ENCODE assay signal across 9 mouse cellular contexts in the genomic region with DNA sequence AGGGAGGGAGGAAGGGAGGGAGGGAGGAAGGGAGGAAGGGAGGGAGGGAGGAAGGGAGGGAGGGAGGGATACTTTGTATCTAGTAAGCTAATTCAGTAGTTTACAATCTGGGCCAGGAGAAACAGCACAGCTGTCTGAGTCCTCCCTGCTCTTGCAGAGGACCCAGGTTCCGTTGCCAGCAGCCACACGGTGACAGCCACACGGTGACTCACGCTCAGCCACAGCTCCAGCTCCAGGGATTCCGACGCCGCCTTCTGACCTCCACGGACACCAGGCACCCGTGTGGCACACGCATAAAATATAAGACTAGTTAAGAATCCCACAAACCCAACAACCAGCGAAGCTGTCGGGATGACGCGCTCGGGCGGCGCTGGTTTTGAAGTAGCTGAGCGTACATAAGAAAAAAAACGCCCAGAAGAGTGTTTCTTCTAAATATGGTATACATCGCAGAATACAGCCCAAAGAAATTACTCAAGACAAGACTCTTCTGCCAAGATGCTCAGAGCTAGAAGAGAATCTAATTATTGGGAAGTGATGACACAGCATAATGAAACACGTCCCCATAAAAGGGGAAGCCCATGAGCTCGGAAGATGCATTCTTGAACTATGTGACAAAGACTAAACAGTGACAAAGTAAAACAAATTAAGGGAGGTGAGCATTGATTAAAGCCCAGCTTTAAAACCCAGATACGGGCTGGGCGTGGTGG. TPM values are rescaled to one million over a fixed set of nuclear protein-coding genes. Genes with fewer than 3 reads are reported as not detected.
DNase-seq lines count a peak whose midpoint lies in the region; ATAC-seq and TF ChIP-seq lines count a peak whose summit lies in the region.
"Had no signal": no experiment of that assay in that cellular context is flagged by ENCODE, and none has a peak within 500 bp of the region (broad histone marks: within the 10 kb centered on the region; RNA-seq: fewer than 3 reads in every experiment).

No protein-coding gene starts in this region.

- H3K9me3 ChIP-seq in intestine, postnatal 0 days (ENCODE audit: control insufficient read depth): no peaks in the 10 kb centered on the region

- no peak for DNase-seq in left cerebral cortex, adult 2 months (ENCODE audit: extremely low spot score in 1 of 2, low spot score in 2 of 2)
- DNase-seq in left cerebral cortex, postnatal 36 days (ENCODE audit: low spot score in 2 of 2): no peak
- peak; percentile 48 for DNase-seq in skeletal muscle tissue, adult 2 months (ENCODE audit: low read depth, low spot score)
- DNase-seq in kidney, adult 2 months: no peak
- no peak for DNase-seq in left cerebral cortex, adult 9 months (ENCODE audit: low spot score in 2 of 2)

- peaks cover 2% of the 10 kb centered on the region; the same call in 1 of the 2 replicates for H3K4me1 ChIP-seq in brown adipose tissue, adult 24 weeks (ENCODE audit: control insufficient read depth, insufficient read depth, insufficient read length, low read length)
- H3K4me1 ChIP-seq in intestine, postnatal 0 days (replicated peaks; ENCODE audit: control insufficient read depth, insufficient read depth, low read length): peaks cover 4% of the 10 kb centered on the region; the same call in 1 of the 2 replicates
- peaks cover 6% of the 10 kb centered on the region; the same call in 1 of the 2 replicates for H3K4me1 ChIP-seq in kidney, adult 2 months (ENCODE audit: control insufficient read depth, insufficient read depth, low read length)

- no peaks in the 10 kb centered on the region for H3K27me3 ChIP-seq in intestine, postnatal 0 days (replicated peaks; ENCODE audit: control insufficient read depth, insufficient read depth, low read length)
- H3K27me3 ChIP-seq in kidney, adult 2 months (replicated peaks; ENCODE audit: control insufficient read depth, insufficient read depth, low read length): no peaks in the 10 kb centered on the region
- H3K27me3 ChIP-seq: Patski had no signal

- no peak for ATAC-seq in intestine, postnatal 0 days
- ATAC-seq: Patski had no signal

- 76% methylated on average over 24 of the region's 24 CpGs for WGBS in intestine, postnatal 0 days
- 77% methylated on average over 24 of the region's 24 CpGs for WGBS in kidney, adult 2 months

- no peak for TF ChIP-seq CTCF in left cerebral cortex, adult 2 months (IDR thresholded peaks at IDR 0.05)
- TF ChIP-seq CTCF in intestine, postnatal 0 days (IDR thresholded peaks at IDR 0.05; ENCODE audit: low read depth): no peak
- TF ChIP-seq CTCF in kidney, adult 2 months (conservative IDR thresholded peaks at IDR 0.05; ENCODE audit: insufficient read depth, insufficient read length, low read depth, low read length): no peak

- no peak overlapping the region for H3K4me2 ChIP-seq in intestine, postnatal 0 days (replicated peaks; ENCODE audit: low read depth)

- no peak overlapping the region for H3K27ac ChIP-seq in left cerebral cortex, adult 2 months
- H3K27ac ChIP-seq in brown adipose tissue, adult 24 weeks (replicated peaks; ENCODE audit: low read depth, low read length): no peak overlapping the region
- 0 out of 2 replicates have a peak overlapping the region, but pooled peaks have one; percentile 21 for H3K27ac ChIP-seq in intestine, postnatal 0 days (ENCODE audit: low read depth, low read length)
- no peak overlapping the region for H3K27ac ChIP-seq in kidney, adult 2 months (ENCODE audit: insufficient read depth, low read depth, low read length)
- H3K27ac ChIP-seq: liver, embryonic 14.5 days had no signal

- intact Hi-C loops in left cerebral cortex, adult 2 months (cut with DNase I): no loop called here
- intact Hi-C loops in left cerebral cortex, postnatal 36 days (cut with DNase I): loop anchor here (5.0 kb wide), 1 partner anchor 43 kb away; no protein-coding TSS in a partner anchor

- H3K9ac ChIP-seq in intestine, postnatal 0 days (ENCODE audit: low read depth, low read length): no peak overlapping the region
- H3K9ac ChIP-seq: liver, embryonic 14.5 days had no signal

- H3K36me3 ChIP-seq in intestine, postnatal 0 days (ENCODE audit: control insufficient read depth, insufficient read depth): peaks cover 51% of the 10 kb centered on the region
- H3K36me3 ChIP-seq in kidney, adult 2 months (ENCODE audit: control insufficient read depth, insufficient read depth, low read length): no peaks in the 10 kb centered on the region; the same call in 1 of the 2 replicates

- H3K4me3 ChIP-seq in left cerebral cortex, adult 2 months: peak overlapping the region; percentile 18; the same call in 1 of the 2 replicates
- H3K4me3 ChIP-seq in brown adipose tissue, adult 24 weeks (ENCODE audit: insufficient read depth, low read depth, low read length): peak overlapping the region; percentile 25; the same call in 1 of the 2 replicates
- H3K4me3 ChIP-seq in intestine, postnatal 0 days (ENCODE audit: low read depth, low read length): no peak overlapping the region
- H3K4me3 ChIP-seq in kidney, adult 2 months (ENCODE audit: insufficient read depth, low read depth, low read length): no peak overlapping the region

- no peak for TF ChIP-seq POLR2A in kidney, adult 2 months (IDR thresholded peaks at IDR 0.05; ENCODE audit: low read depth, low read length)

RNA-seq across cellular contexts. Expression of gene Cers5, which starts 42.0 kb away (rescaled TPM):
- 10 to 100 TPM; 32.3 to 34.7 TPM for total RNA-seq in left cerebral cortex, adult 2 months (2021)
- 10 to 100 TPM; 32.3 to 42.2 TPM for total RNA-seq in left cerebral cortex, postnatal 36 days (2021)
- polyA plus RNA-seq in brown adipose tissue, adult 24 weeks (2012; ENCODE audit: insufficient read depth, insufficient read length, missing spikeins): 16.6 and 18.9 TPM in 2 replicates
- 18.7 and 19.2 TPM in 2 replicates for polyA plus RNA-seq in intestine, postnatal 0 days (2015; fragmentation: Nextera tagmentation; extraction: Ambion mirVana)
- polyA plus RNA-seq in kidney, adult 2 months (2012; rRNA removed): 28.7 and 31.8 TPM in 2 replicates

Comparison
In these comparisons a context has a peak if more than half of its experiments do, and no peak if none do; other contexts are left out.
1. H3K4me3 ChIP-seq: peak in left cerebral cortex, adult 2 months (single experiment) and brown adipose tissue, adult 24 weeks (single experiment); none in intestine, postnatal 0 days (single experiment) and kidney, adult 2 months (single experiment).